Mouse (Mus musculus) limb, embryonic 14.5 days (tissue): ENCODE results near the gene Srsf4. TPM values are rescaled to one million over a fixed set of nuclear protein-coding genes. Genes with fewer than 3 reads are reported as not detected.
A peak's percentile ranks its signal among the peaks of the same experiment; 100 is the strongest.

ENCODE experiments used
- ATAC-seq: fragments of 200-750 bp; cut with Nextera tagmentation; 2 replicates; pipeline ENCODE4 v1.8.0; 2017; ENCODE audit warnings: low read depth, moderate number of reproducible peaks, moderate TSS enrichment; ENCODE audit not compliant: low FRiP score
- DNase-seq: peaks from one replicate; pipeline ENCODE4 v3.0.0-alpha.2; 2015; ENCODE audit warnings: low spot score
- H3K27ac ChIP-seq: fragments of 300-500 bp; sonication (generic); replicated peaks from 2 replicates; pipeline ENCODE4 v1.5.1; 2014; ENCODE audit warnings: low read depth, mild to moderate bottlenecking, low read length, moderate library complexity, mixed read lengths
- H3K27me3 ChIP-seq: fragments of 300-500 bp; sonication (generic); 2 replicates; pipeline ENCODE4 v1.6.1; 2014; ENCODE audit warnings: low read length, mixed read lengths; ENCODE audit not compliant: control insufficient read depth, insufficient read depth
- H3K36me3 ChIP-seq: fragments of 300-500 bp; sonication (generic); 2 replicates; pipeline ENCODE4 v1.6.1; 2014; ENCODE audit warnings: mild to moderate bottlenecking, low read length, moderate library complexity, mixed read lengths; ENCODE audit not compliant: control insufficient read depth, insufficient read depth
- H3K4me1 ChIP-seq: fragments of 300-500 bp; sonication (generic); 2 replicates; pipeline ENCODE4 v1.6.1; 2014; ENCODE audit warnings: antibody characterized with exemption, low read length, mixed read lengths; ENCODE audit not compliant: control insufficient read depth, insufficient read depth
- H3K4me2 ChIP-seq: fragments of 300-500 bp; sonication (generic); replicated peaks from 2 replicates; pipeline ENCODE4 v1.6.1; 2014; ENCODE audit warnings: low read depth, mild to moderate bottlenecking, low read length, moderate library complexity; ENCODE audit not compliant: severe bottlenecking
- H3K4me3 ChIP-seq: fragments of 300-500 bp; sonication (generic); replicated peaks from 2 replicates; pipeline ENCODE4 v1.5.1; 2014; ENCODE audit warnings: low read length
- H3K9ac ChIP-seq: fragments of 300-500 bp; sonication (generic); 2 replicates; pipeline ENCODE4 v1.6.1; 2014; ENCODE audit warnings: mild to moderate bottlenecking, low read depth, low read length, moderate library complexity; ENCODE audit not compliant: severe bottlenecking
- H3K9me3 ChIP-seq: fragments of 300-500 bp; sonication (generic); 2 replicates; pipeline ENCODE4 v1.6.1; 2016; ENCODE audit warnings: low read length; ENCODE audit not compliant: control insufficient read depth
- POLR2A ChIP-seq: fragments of 200-500 bp; IDR thresholded peaks from 2 replicates; pipeline ENCODE4 v1.8.0; 2012; ENCODE audit warnings: inconsistent platforms, mild to moderate bottlenecking, moderate library complexity, borderline replicate concordance; ENCODE audit not compliant: insufficient read depth, insufficient read length; ENCODE audit errors: extremely low read depth
- WGBS: fragments of 180-500 bp; shearing (Covaris S2); extraction: QIAGEN DNeasy Blood & Tissue Kit; methylation state at CpG from one replicate; pipeline ENCODE4 v1.1.7; 2014; 5-methylcytosine and 5-hydroxymethylcytosine counted together
- polyA plus RNA-seq, 2 experiments: library from polyadenylated mRNA; depleted of rRNA in 1 of 2; stranded (reverse) in 1 of 2; unstranded in 1 of 2; fragments of >200 nt; fragmentation: Nextera tagmentation in 1 of 2; extraction: Ambion mirVana in 1 of 2; gene quantifications; 2 replicates each; pipeline versions ENCODE4 v1.2.1 to v1.2.3; 2012 to 2014

Srsf4 gene
- polyA plus RNA-seq, 2 experiments = 97.7 to 113 TPM

DNA sequence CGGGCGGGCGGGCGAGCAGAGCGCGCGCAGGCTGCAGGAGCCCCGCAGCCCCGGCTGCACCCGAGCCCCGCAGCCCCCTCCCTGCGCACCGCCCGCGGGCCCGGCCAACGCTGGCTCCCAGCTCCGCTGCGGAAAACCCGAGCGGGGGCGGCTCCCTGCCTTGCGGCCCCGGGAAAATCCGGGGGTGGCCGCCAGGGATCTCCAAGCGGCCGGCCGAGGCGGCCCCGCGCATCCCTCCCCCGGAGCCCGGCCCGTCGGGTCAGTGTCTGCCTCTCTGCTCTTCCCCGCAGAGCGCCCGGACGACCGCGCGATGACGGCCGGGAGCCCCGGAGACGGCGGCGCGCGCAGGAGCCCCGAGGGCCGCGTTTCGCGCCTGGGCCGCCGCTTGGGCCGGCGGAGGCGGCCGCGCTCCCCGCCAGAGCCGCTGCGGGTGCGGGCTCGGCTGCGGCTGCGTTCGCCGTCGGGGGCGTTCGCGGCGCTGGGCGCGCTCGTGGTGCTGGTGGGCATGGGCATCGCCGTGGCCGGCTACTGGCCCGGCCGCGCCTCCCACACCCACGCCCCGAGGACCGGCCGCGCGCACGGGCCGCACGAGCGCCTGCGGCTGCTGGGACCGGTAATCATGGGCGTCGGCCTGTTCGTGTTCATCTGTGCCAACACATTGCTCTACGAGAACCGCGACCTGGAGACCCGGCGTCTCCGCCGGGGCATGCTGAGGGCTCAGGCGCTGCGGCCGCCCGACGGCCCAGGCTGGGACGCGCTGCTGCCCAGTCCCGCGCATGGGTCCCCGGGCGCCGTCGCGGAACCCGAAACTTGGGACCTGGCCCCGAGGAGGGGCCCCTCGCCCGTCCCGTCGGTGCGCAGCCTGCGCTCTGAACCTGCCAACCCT lies 48.3 kb downstream of the Srsf4 start, which contains the start of gene Tmem200b:
TSS of gene Tmem200b (plus strand) at position 311 of the 886 bp plus-strand sequence.
- H3K27ac ChIP-seq = peak within 1 kb of the TSS; percentile 86
- peak within 1 kb of the TSS; percentile 73 for H3K9ac ChIP-seq
- ATAC-seq (no peak; the same call in 1 of the 2 replicates), DNase-seq (no peak)
- H3K27me3 ChIP-seq = peaks cover 13% of the 10 kb centered on the region
- under 1% methylated on average over 58 of the region's 130 CpGs for WGBS
- peaks cover 58% of the 10 kb centered on the region for H3K4me1 ChIP-seq
- H3K4me2 ChIP-seq = peak within 1 kb of the TSS; percentile 71
- no peak for TF ChIP-seq POLR2A
- peak within 1 kb of the TSS; percentile 74 for H3K4me3 ChIP-seq
- H3K9me3 ChIP-seq = no peaks in the 10 kb centered on the region
- peaks cover 43% of the 10 kb centered on the region for H3K36me3 ChIP-seq

DNA sequence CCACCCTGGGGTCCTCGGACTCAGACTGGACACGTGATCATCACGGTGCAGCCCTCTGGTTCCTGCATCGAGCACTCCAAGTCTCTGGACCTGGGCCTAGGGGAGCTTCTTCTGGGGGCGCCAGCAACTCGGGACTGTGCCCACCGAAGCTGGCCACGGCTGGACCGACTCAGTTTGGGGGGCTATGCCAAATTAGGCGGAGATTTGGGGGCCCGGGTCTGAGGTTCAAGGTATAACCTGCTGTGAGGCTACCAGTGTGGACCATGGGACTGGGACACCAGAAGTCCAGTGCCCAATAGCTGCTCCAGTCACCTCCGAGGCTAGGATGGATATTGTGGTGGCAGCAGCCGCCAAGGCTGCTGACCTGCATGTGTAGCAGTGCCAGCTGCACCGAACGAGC lies 49.0 kb downstream of the Srsf4 start:
- Histone ChIP-seq H3K9me3 (no peaks in the 10 kb centered on the region), H3K27me3 (peaks cover 13% of the 10 kb centered on the region), H3K9ac (peak overlapping the region; percentile 73; the same call in 1 of the 2 replicates), H3K4me1 (peaks cover 56% of the 10 kb centered on the region), H3K4me2 (peak overlapping the region; percentile 71), H3K27ac (no peak overlapping the region), H3K36me3 (peaks cover 50% of the 10 kb centered on the region), H3K4me3 (peak overlapping the region; percentile 74)
- no peak for DNase-seq
- TF ChIP-seq POLR2A = no peak
- no peak for ATAC-seq
- 60% methylated on average over 15 of the region's 15 CpGs for WGBS

DNA sequence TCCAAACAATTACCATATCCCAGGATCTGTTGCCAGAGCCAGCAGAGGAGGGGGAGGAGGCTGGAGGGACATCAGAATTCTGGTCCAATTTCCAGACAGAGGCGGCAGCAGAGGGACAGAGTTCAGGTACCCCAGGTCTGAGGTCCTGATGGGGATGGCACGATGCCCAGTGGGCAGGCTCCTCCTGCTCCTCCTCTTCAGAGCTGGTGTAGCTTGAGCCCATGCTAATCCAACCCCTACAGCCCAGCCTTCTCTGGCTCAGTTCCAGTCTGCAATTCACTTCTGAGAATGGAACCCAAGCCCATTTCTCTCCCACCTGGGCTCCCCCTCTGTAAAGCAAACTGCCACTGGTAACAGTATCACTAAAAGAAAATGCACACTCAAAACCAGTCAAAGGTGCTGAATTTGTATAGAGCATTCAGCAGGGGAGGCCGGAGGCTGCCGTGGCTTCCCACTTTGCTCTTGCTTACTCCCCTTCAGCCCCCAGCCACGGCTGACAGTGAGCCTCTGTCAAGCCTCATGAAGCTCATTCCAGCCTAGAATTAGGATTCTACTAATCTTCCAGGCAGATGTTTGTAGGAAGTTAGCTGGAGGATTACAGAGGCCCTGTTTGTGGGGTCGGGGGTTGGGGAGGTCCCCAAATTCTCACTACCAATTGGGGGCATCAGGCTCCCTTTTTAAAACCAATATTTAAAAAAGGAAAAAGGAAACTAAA lies 50.8 kb downstream of the Srsf4 start:
- Histone ChIP-seq H3K36me3 (peaks cover 66% of the 10 kb centered on the region), H3K27ac (no peak overlapping the region)

DNA sequence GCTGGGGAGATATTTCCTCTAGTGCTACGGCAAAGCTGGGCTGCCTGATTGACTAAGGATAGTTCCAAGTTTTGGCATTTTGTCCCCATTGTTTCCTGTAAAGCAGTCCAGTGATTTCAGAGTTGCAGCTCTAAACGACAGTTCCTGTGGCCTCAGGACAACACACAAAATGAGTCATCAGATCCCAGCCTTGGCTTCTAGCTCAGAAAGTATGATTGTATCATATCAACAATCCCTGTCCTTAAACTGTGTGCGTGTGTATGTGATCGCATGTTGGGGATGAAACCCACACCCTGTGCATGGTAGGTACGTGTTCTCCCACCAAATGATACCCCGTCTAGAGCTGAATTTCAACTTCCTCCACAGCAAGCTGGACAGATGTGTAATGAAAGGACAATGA lies 55.7 kb downstream of the Srsf4 start:
- H3K27ac ChIP-seq = no peak overlapping the region
- TF ChIP-seq POLR2A = no peak
- peaks cover 89% of the 10 kb centered on the region for H3K36me3 ChIP-seq
- DNase-seq (no peak), ATAC-seq (no peak)
- no peaks in the 10 kb centered on the region for H3K9me3 ChIP-seq
- H3K4me2 ChIP-seq = no peak overlapping the region
- H3K27me3 ChIP-seq = no peaks in the 10 kb centered on the region
- H3K9ac ChIP-seq = no peak overlapping the region
- H3K4me3 ChIP-seq = no peak overlapping the region
- peaks cover 13% of the 10 kb centered on the region for H3K4me1 ChIP-seq
- WGBS = 88% methylated on average over 6 of the region's 6 CpGs

More for the DNA sequence above, 50.8 kb downstream of the Srsf4 start:
- H3K4me1 ChIP-seq = peaks cover 42% of the 10 kb centered on the region
- WGBS = 62% methylated on average over 6 of the region's 6 CpGs
- H3K4me3 ChIP-seq = no peak overlapping the region
- peak; percentile 28 for DNase-seq
- H3K27me3 ChIP-seq = peaks cover 13% of the 10 kb centered on the region
- no peak for ATAC-seq
- no peak overlapping the region for H3K4me2 ChIP-seq
- H3K9me3 ChIP-seq = no peaks in the 10 kb centered on the region
- TF ChIP-seq POLR2A = no peak
- H3K9ac ChIP-seq = no peak overlapping the region

- no peak overlapping the region for H3K4me2 ChIP-seq
- H3K4me3 ChIP-seq = no peak overlapping the region
- ATAC-seq = no peak
- H3K4me1 ChIP-seq = peaks cover 4% of the 10 kb centered on the region; the same call in 1 of the 2 replicates
- DNase-seq = no peak
- WGBS = 79% methylated on average over 2 of the region's 2 CpGs
- TF ChIP-seq POLR2A = no peak
- H3K36me3 ChIP-seq = peaks cover 40% of the 10 kb centered on the region
- H3K27me3 ChIP-seq = no peaks in the 10 kb centered on the region
- no peak overlapping the region for H3K9ac ChIP-seq
- no peak overlapping the region for H3K27ac ChIP-seq
- H3K9me3 ChIP-seq = no peaks in the 10 kb centered on the region
These were observed 66.0 kb downstream of the Srsf4 start for GRCm38 (mm10) chr4:131939459-131939858.
